1 mouse cellular context compared by ENCODE assay signal in genomic region chr3:36743399-36743798, GRCm38 (mm10).
TF ChIP-seq lines count a peak whose summit lies in the region.

No protein-coding gene starts in this region.

TF ChIP-seq in CH12.LX, 34 proteins besides CTCF, POLR2A, EP300 and RAD21 (continued from another document):
- TF ChIP-seq IRF4 (IDR thresholded peaks at IDR 0.05; ENCODE audit: low read depth, low read length) (no peak), HCFC1 (IDR thresholded peaks at IDR 0.05; ENCODE audit: low read depth, low read length) (no peak)
TF ChIP-seq in CH12.LX: peak in this region for 0.
